12 mouse cellular contexts compared by ENCODE assay signal in the genomic region with DNA sequence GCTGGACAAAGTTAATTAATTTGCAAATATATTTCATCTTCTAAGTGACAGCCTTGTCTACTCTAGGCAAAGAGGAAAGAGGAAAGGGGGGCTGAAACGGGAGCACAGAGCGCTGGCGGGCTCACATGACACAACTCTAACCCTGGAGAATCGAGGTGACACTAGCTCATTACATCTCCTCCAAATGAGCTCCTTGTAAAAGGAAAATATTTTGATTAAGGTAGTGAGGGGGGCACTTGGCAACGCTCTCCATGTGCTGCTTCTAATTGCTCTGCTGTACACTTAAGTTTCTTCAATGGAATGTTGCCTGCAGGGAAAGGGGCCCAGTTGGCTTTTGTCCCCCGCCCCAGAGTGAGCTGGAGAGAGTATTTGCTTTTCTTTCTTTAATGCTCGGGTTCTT.
DNase-seq lines count a peak whose midpoint lies in the region; ATAC-seq lines count a peak whose summit lies in the region.
"Had no signal": no experiment of that assay in that cellular context is flagged by ENCODE, and none has a peak within 500 bp of the region (broad histone marks: within the 10 kb centered on the region; RNA-seq: fewer than 3 reads in every experiment).

No protein-coding gene starts in this region.

- DNase-seq in embryo, embryonic 10 days (ENCODE audit: low spot score): peak; percentile 47
- DNase-seq in embryonic facial prominence, embryonic 10.5 days (ENCODE audit: low spot score): peak; percentile 28
- DNase-seq in hindbrain, embryonic 10.5 days (ENCODE audit: low spot score): peak; percentile 5
- DNase-seq in thymus, postnatal 14 days: no peak
- DNase-seq in frontal cortex, postnatal 10 days (ENCODE audit: low spot score in 2 of 2): no peak
- DNase-seq: cerebellum, postnatal 14 days; right cerebral cortex, postnatal 14 days had no signal

- peak; percentile 85 for ATAC-seq in midbrain, embryonic 12.5 days (ENCODE audit: low FRiP score, low read depth)
- ATAC-seq in megakaryocyte progenitor cell, adult 5-6 weeks (replicated peaks; ENCODE audit: poor library complexity): no peak

- no peak overlapping the region for H3K4me3 ChIP-seq in embryonic facial prominence, embryonic 10.5 days
- no peak overlapping the region for H3K4me3 ChIP-seq in hindbrain, embryonic 10.5 days
- H3K4me3 ChIP-seq in midbrain, embryonic 12.5 days: no peak overlapping the region
- H3K4me3 ChIP-seq: neural tube, embryonic 13.5 days had no signal

- H3K4me1 ChIP-seq in embryonic facial prominence, embryonic 10.5 days: peaks cover 9% of the 10 kb centered on the region
- no peaks in the 10 kb centered on the region for H3K4me1 ChIP-seq in hindbrain, embryonic 10.5 days (replicated peaks)
- H3K4me1 ChIP-seq in midbrain, embryonic 12.5 days: peaks cover 6% of the 10 kb centered on the region

- H3K9ac ChIP-seq in midbrain, embryonic 12.5 days (replicated peaks): no peak overlapping the region
- H3K9ac ChIP-seq: neural tube, embryonic 13.5 days had no signal

- H3K9me3 ChIP-seq in embryonic facial prominence, embryonic 10.5 days: no peaks in the 10 kb centered on the region
- no peaks in the 10 kb centered on the region for H3K9me3 ChIP-seq in hindbrain, embryonic 10.5 days
- no peaks in the 10 kb centered on the region for H3K9me3 ChIP-seq in midbrain, embryonic 12.5 days
- H3K9me3 ChIP-seq: neural tube, embryonic 13.5 days had no signal

- WGBS in embryonic facial prominence, embryonic 10.5 days: 18% methylated on average over 7 of the region's 7 CpGs
- 42% methylated on average over 7 of the region's 7 CpGs for WGBS in hindbrain, embryonic 10.5 days
- 41% methylated on average over 7 of the region's 7 CpGs for WGBS in midbrain, embryonic 12.5 days

- no peak overlapping the region for H3K4me2 ChIP-seq in midbrain, embryonic 12.5 days (replicated peaks)
- H3K4me2 ChIP-seq: liver, embryonic 11.5 days; neural tube, embryonic 13.5 days had no signal

- H3K36me3 ChIP-seq in embryonic facial prominence, embryonic 10.5 days (replicated peaks): no peaks in the 10 kb centered on the region
- H3K36me3 ChIP-seq in hindbrain, embryonic 10.5 days: no peaks in the 10 kb centered on the region
- H3K36me3 ChIP-seq in midbrain, embryonic 12.5 days: no peaks in the 10 kb centered on the region
- H3K36me3 ChIP-seq: neural tube, embryonic 13.5 days had no signal

- no peak overlapping the region for H3K27ac ChIP-seq in embryonic facial prominence, embryonic 10.5 days (replicated peaks)
- H3K27ac ChIP-seq in hindbrain, embryonic 10.5 days: no peak overlapping the region
- no peak overlapping the region for H3K27ac ChIP-seq in midbrain, embryonic 12.5 days (replicated peaks)
- H3K27ac ChIP-seq: macrophage; neural tube, embryonic 13.5 days had no signal

- H3K27me3 ChIP-seq in embryonic facial prominence, embryonic 10.5 days (replicated peaks; ENCODE audit: low read depth, poor library complexity, severe bottlenecking): no peaks in the 10 kb centered on the region
- H3K27me3 ChIP-seq in hindbrain, embryonic 10.5 days (ENCODE audit: insufficient read depth, poor library complexity, severe bottlenecking): no peaks in the 10 kb centered on the region
- no peaks in the 10 kb centered on the region for H3K27me3 ChIP-seq in midbrain, embryonic 12.5 days
- H3K27me3 ChIP-seq: neural tube, embryonic 13.5 days had no signal

Comparison
In these comparisons a context has a peak if more than half of its experiments do, and no peak if none do; other contexts are left out.
1. DNase-seq: peak in embryo, embryonic 10 days (single experiment), embryonic facial prominence, embryonic 10.5 days (single experiment) and hindbrain, embryonic 10.5 days (single experiment); none in thymus, postnatal 14 days (single experiment) and frontal cortex, postnatal 10 days (0 of 2).